Mouse (Mus musculus): ENCODE results near the gene Anapc16. TPM values are rescaled to one million over a fixed set of nuclear protein-coding genes. Genes with fewer than 3 reads are reported as not detected.

The Anapc16 gene
- 64.9 TPM for polyA plus RNA-seq (2014; fragmentation: Illumina TruSeq; extraction: RNeasy Lipid Tissue Mini Kit (QIAGEN cat#74804); ENCODE audit: low read depth, low replicate concordance)

DNA sequence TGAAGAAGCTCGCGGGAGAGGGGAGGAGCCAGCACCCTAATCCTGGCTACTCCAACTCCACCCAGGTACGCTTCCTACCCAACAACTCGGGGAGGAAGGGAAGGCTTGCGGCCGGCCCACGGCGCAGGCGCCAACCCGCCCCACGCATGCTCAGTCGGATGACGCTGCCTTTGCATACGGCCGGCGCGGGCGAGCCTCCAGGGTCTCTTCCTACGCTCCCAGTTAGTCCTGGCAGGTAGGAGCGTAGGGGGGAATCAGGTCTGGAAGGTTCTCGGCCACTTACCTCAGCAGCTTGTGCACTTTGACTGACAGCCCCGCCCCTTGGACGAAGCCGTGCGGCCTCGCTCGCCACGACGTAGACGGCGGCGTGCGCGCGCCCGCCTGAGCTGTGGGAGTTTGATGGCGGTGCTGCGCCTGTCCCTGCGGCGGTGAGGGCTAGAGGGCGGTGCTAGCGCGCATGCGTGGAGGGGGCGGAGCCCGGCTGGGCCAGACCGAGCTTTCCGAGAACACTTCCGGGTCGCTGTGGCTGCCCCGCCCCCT, at the start of gene Anapc16, which contains the start of gene Ascc1:
Gene Anapc16, minus strand, starts transcription at position 463 of the 540 bp plus-strand sequence.
Gene Ascc1, plus strand, starts transcription at position 133 of the 540 bp plus-strand sequence.

DNA sequence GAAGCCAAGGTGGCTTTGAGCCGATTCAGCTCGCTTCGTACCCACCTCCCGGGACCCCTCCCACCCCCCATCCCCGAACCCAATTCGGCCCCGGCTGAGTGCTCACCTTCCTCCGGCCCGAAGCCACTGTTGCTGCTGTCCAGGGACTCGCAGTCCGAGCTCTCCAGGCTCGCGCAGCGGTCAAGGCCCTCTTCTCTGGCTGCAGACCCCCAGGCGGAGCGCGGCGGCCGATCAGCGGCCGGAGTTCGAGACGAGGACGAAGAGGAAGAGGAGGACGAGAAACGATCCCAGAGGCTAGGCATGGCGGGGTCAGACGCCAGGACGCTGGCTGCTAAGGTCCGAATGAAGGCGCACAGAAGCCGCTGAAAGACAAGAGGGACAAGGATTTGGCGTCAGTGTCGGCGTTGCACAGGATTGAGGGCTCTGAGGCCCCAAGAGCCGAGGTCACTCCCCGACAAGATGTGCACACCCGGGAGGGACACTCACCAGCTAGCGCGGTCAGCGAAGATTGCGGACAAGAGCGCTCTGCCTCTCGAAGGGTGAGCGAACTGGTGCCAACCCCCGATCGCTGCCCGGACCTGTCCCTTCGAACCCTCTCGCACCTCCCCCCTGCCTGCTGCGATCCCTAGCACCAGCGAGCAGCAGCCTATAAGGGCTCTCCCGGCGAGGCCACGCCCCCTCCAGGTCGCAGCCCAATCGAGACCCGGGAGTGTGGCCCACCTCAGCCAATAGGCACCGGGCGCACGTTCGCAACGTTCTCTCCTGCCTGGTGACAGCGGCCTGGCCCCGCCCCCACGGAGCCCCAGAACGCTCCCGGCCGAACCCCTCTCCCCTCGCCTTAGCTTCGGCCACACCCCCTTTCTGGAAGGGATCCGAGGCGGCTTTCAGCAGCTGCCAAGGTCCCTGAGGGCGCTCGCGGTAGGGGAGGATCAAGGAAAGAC, 51.5 kb downstream of the Anapc16 start, which contains the start of gene Ddit4:
Gene Ddit4, minus strand, starts transcription at position 624 of the 941 bp plus-strand sequence.

Other genes starting within 250 kb of the Anapc16 start
- 33.8 TPM for gene Dnajb12, start 123.6 kb downstream of the Anapc16 start, polyA plus RNA-seq (2014; fragmentation: Illumina TruSeq; extraction: RNeasy Lipid Tissue Mini Kit (QIAGEN cat#74804); ENCODE audit: low read depth, low replicate concordance)
- gene Ddit4, start 51.3 kb downstream of the Anapc16 start, polyA plus RNA-seq (2014; fragmentation: Illumina TruSeq; extraction: RNeasy Lipid Tissue Mini Kit (QIAGEN cat#74804); ENCODE audit: low read depth, low replicate concordance): 87.2 TPM
- gene Ascc1, start 330 bp downstream of the Anapc16 start, polyA plus RNA-seq (2014; fragmentation: Illumina TruSeq; extraction: RNeasy Lipid Tissue Mini Kit (QIAGEN cat#74804); ENCODE audit: low read depth, low replicate concordance): 32.6 TPM
- 37.0 TPM for gene Spock2, start 103.1 kb upstream of the Anapc16 start, polyA plus RNA-seq (2014; fragmentation: Illumina TruSeq; extraction: RNeasy Lipid Tissue Mini Kit (QIAGEN cat#74804); ENCODE audit: low read depth, low replicate concordance)
- 0.88 TPM for gene Chst3, start 216.1 kb upstream of the Anapc16 start, polyA plus RNA-seq (2014; fragmentation: Illumina TruSeq; extraction: RNeasy Lipid Tissue Mini Kit (QIAGEN cat#74804); ENCODE audit: low read depth, low replicate concordance)